Mouse (Mus musculus): Measurements from ENCODE around the gene Pde2a. TPM values are rescaled to one million over a fixed set of nuclear protein-coding genes. Genes with fewer than 3 reads are reported as not detected.

Gene Pde2a
- polyA plus RNA-seq, 1 experiment from 2014 or later = 39.5 TPM

DNA sequence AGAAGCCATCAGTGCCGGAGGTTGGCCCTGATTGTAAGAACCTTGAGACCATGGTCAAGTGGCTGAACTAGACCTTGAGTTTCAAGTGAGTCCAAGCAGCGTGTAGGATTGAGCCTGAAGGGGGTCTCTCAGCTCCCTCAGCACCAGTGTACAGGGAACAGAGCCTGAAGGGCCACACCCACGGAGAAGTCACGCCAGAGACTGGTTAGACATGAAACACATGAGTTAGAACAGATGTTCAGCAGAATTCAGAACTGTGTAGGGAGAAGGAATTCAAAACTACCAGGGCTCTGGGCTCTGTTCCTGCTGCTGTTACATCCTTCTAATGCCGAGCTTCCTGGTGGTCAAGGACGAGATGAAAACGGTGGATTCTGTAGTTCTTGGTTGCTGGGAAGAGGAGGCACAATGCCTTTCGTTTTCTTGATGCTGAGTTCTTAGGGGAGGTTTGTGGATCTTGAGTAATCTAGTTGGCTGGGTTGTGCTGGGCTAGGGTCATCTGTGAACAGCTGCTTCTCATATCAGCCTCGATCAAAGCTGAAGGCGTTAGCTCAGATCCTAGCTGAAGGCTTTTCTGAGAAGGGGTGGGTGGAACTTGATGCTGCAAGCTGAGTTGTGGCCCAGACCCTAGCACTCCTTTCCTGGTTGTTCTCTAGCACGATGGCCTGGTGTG, 11.1 kb upstream of the Pde2a start, which contains the start of gene Gm45837:
Gene Gm45837 (plus strand): TSS at position 620 of the 670 bp plus-strand sequence.
- H3K4me3 ChIP-seq (replicated peaks) = no peak within 1 kb of the TSS
- no peaks in the 10 kb centered on the region for H3K27me3 ChIP-seq
- H3K4me2 ChIP-seq = no peak within 1 kb of the TSS
- no peaks in the 10 kb centered on the region for H3K9me3 ChIP-seq (replicated peaks)
- no peak within 1 kb of the TSS for H3K27ac ChIP-seq
- ATAC-seq (replicated peaks; ENCODE audit: low FRiP score) = no peak
- H3K4me1 ChIP-seq = peaks cover 21% of the 10 kb centered on the region
- H3K9ac ChIP-seq = no peak within 1 kb of the TSS
- peaks cover 52% of the 10 kb centered on the region for H3K36me3 ChIP-seq
- 67% methylated on average over 11 of the region's 11 CpGs for WGBS

- H3K9me3 ChIP-seq (replicated peaks) = no peaks in the 10 kb centered on the region
- no peak for ATAC-seq (replicated peaks; ENCODE audit: low FRiP score)
- no peak overlapping the region for H3K27ac ChIP-seq
- peaks cover 5% of the 10 kb centered on the region; the same call in 1 of the 2 replicates for H3K27me3 ChIP-seq
- H3K4me1 ChIP-seq = peaks cover 31% of the 10 kb centered on the region
- H3K4me3 ChIP-seq (replicated peaks) = no peak overlapping the region
- H3K9ac ChIP-seq = no peak overlapping the region
- H3K36me3 ChIP-seq = peaks cover 34% of the 10 kb centered on the region
- H3K4me2 ChIP-seq = no peak overlapping the region
These were observed 8.7 kb upstream of the Pde2a start for GRCm38 (mm10) chr7:101412796-101413195.

DNA sequence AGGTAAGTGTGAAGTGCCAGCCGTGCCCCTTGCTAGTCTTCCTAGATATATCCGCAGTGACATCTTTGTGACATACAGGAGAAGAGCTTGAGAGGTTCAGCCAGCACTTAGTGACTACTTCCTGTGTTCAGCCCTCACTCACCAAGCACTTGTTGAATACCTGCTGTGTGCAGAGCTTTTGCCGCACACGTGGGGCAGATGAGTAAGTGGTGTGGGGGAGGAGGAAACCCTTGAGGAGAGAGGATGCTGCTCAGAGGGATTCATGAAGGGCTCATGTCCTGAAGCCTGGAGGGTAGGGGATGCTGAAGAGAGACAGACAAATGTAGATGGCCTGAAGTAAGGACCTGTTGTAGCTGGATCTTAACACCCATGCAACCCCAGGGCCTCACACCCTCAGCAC, 7.3 kb upstream of the Pde2a start:
- Histone ChIP-seq H3K4me3 (replicated peaks) (no peak overlapping the region), H3K36me3 (peaks cover 20% of the 10 kb centered on the region), H3K27me3 (peaks cover 9% of the 10 kb centered on the region; the same call in 1 of the 2 replicates), H3K4me2 (no peak overlapping the region), H3K9ac (no peak overlapping the region), H3K27ac (no peak overlapping the region), H3K9me3 (replicated peaks) (no peaks in the 10 kb centered on the region), H3K4me1 (peaks cover 31% of the 10 kb centered on the region)
- ATAC-seq (replicated peaks; ENCODE audit: low FRiP score) = no peak
- WGBS = 46% methylated on average over 4 of the region's 4 CpGs

DNA sequence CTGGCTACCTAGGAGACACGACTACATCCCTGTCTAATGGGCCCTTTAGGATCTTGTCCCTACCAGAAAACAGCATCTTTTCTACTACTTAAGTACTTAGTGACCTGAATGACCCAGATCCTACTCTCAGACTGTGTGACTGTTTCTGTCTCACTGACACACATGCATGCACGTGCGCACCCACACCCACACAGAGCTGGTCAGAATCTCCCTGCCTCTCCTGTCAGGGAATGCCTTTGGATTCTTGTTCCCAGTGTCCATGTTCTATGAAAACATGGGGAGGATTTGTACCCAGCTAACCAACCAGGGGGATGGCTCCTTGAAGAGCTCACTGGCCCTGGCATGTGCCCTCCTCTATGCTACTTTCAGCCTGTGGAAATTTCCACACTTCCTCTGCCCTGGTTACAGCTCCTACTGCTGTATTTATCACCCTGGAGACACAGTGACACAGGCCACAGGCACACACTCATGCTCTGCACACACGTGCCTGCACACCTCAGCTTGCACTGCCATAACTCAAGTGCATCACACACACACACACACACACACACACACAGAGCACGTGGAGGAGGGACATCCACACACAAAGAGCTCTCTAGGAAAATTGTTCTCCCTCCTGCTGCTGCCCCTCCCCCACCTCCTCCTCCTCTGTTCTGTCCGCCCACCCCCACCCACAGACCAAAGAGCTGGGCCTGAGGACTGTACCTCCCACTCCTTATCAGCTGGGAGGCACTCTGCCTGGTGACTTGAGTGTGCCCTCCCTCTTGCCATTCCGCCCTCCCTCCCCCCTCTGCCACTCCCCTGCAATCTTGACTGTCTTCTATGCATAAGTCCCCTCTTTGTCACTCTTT, 6.6 kb upstream of the Pde2a start:
- Histone ChIP-seq H3K9ac (no peak overlapping the region), H3K27ac (0 out of 2 replicates have a peak overlapping the region, but pooled peaks have one; percentile 24), H3K27me3 (peaks cover 14% of the 10 kb centered on the region), H3K9me3 (replicated peaks) (no peaks in the 10 kb centered on the region), H3K4me1 (peaks cover 34% of the 10 kb centered on the region), H3K4me2 (no peak overlapping the region), H3K4me3 (replicated peaks) (no peak overlapping the region), H3K36me3 (peaks cover 17% of the 10 kb centered on the region; the same call in 1 of the 2 replicates)
- WGBS = 23% methylated on average over 7 of the region's 7 CpGs
- peak; percentile 34 for ATAC-seq (replicated peaks; ENCODE audit: low FRiP score)

GRCm38 (mm10) chr7:101415512-101416100, 5.9 kb upstream of the Pde2a start:
- peaks cover 13% of the 10 kb centered on the region; the same call in 1 of the 2 replicates for H3K36me3 ChIP-seq
- H3K27ac ChIP-seq = 0 out of 2 replicates have a peak overlapping the region, but pooled peaks have one; percentile 24
- no peak overlapping the region for H3K9ac ChIP-seq
- no peak overlapping the region for H3K4me3 ChIP-seq (replicated peaks)
- H3K4me2 ChIP-seq = no peak overlapping the region
- peaks cover 34% of the 10 kb centered on the region for H3K4me1 ChIP-seq
- peaks cover 20% of the 10 kb centered on the region for H3K27me3 ChIP-seq
- H3K9me3 ChIP-seq (replicated peaks) = no peaks in the 10 kb centered on the region
- WGBS = 35% methylated on average over 8 of the region's 8 CpGs
- ATAC-seq (replicated peaks; ENCODE audit: low FRiP score) = no peak

GRCm38 (mm10) chr7:101416391-101416790, 5.1 kb upstream of the Pde2a start:
- Histone ChIP-seq H3K9ac (no peak overlapping the region), H3K4me2 (no peak overlapping the region), H3K27ac (no peak overlapping the region), H3K27me3 (peaks cover 20% of the 10 kb centered on the region), H3K4me1 (peaks cover 34% of the 10 kb centered on the region), H3K4me3 (replicated peaks) (no peak overlapping the region), H3K9me3 (replicated peaks) (no peaks in the 10 kb centered on the region), H3K36me3 (peaks cover 10% of the 10 kb centered on the region; the same call in 1 of the 2 replicates)
- 62% methylated on average over 5 of the region's 5 CpGs for WGBS
- ATAC-seq (replicated peaks; ENCODE audit: low FRiP score) = no peak

- WGBS = 4% methylated on average over 27 of the region's 27 CpGs
- Histone ChIP-seq H3K4me1 (peaks cover 25% of the 10 kb centered on the region), H3K9me3 (replicated peaks) (no peaks in the 10 kb centered on the region), H3K9ac (no peak overlapping the region), H3K27me3 (peaks cover 27% of the 10 kb centered on the region), H3K4me3 (replicated peaks) (no peak overlapping the region), H3K4me2 (no peak overlapping the region), H3K36me3 (no peaks in the 10 kb centered on the region), H3K27ac (no peak overlapping the region)
- ATAC-seq (replicated peaks; ENCODE audit: low FRiP score) = no peak
These were observed 2.3 kb upstream of the Pde2a start for GRCm38 (mm10) chr7:101419013-101419770.

- H3K9me3 ChIP-seq (replicated peaks) = no peaks in the 10 kb centered on the region
- no peak for ATAC-seq (replicated peaks; ENCODE audit: low FRiP score)
These were observed 578 bp downstream of the Pde2a start for GRCm38 (mm10) chr7:101422069-101422468.

GRCm38 (mm10) chr7:101422646-101423045, 1.2 kb downstream of the Pde2a start:
- no peak for ATAC-seq (replicated peaks; ENCODE audit: low FRiP score)
- H3K36me3 ChIP-seq = no peaks in the 10 kb centered on the region
- H3K27ac ChIP-seq = no peak overlapping the region
- WGBS = 87% methylated on average over 8 of the region's 8 CpGs
- H3K9ac ChIP-seq = no peak overlapping the region
- no peak overlapping the region for H3K4me2 ChIP-seq
- peaks cover 23% of the 10 kb centered on the region for H3K27me3 ChIP-seq
- no peaks in the 10 kb centered on the region for H3K9me3 ChIP-seq (replicated peaks)
- H3K4me3 ChIP-seq (replicated peaks) = no peak overlapping the region
- H3K4me1 ChIP-seq = peaks cover 5% of the 10 kb centered on the region; the same call in 1 of the 2 replicates

More at GRCm38 (mm10) chr7:101422069-101422468, 578 bp downstream of the Pde2a start:
- peaks cover 6% of the 10 kb centered on the region; the same call in 1 of the 2 replicates for H3K4me1 ChIP-seq
- no peak overlapping the region for H3K4me3 ChIP-seq (replicated peaks)
- no peak overlapping the region for H3K9ac ChIP-seq
- no peaks in the 10 kb centered on the region for H3K36me3 ChIP-seq
- peaks cover 27% of the 10 kb centered on the region for H3K27me3 ChIP-seq
- H3K4me2 ChIP-seq = no peak overlapping the region
- WGBS = 30% methylated on average over 3 of the region's 3 CpGs
- no peak overlapping the region for H3K27ac ChIP-seq

GRCm38 (mm10) chr7:101423970-101424369, 2.5 kb downstream of the Pde2a start:
- no peak overlapping the region for H3K4me3 ChIP-seq (replicated peaks)
- H3K4me2 ChIP-seq = no peak overlapping the region
- 43% methylated on average over 6 of the region's 6 CpGs for WGBS

DNA sequence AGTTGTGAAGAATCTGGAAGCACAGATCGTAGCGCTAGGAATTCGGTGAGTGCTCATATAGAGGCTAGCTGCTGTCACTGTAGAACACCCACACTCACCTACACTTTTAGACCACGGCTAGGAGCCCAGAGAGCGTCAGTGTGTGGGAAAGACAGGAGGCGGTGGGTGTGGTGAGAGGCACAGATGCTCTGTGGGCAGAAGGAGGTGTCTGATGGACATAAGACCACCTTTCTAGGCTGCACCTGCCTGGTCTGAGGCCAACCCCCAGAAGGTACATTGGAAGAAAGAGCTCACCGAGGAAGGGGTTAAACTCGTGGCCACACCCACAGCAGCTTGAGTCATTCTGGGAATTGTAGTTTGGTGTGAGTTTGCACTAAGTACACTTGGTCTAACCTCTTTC, 5.2 kb downstream of the Pde2a start:
- Histone ChIP-seq H3K27me3 (peaks cover 4% of the 10 kb centered on the region; the same call in 1 of the 2 replicates), H3K4me1 (no peaks in the 10 kb centered on the region), H3K27ac (no peak overlapping the region), H3K4me2 (no peak overlapping the region), H3K9ac (no peak overlapping the region), H3K36me3 (no peaks in the 10 kb centered on the region), H3K4me3 (replicated peaks) (no peak overlapping the region), H3K9me3 (replicated peaks) (no peaks in the 10 kb centered on the region)
- no peak for ATAC-seq (replicated peaks; ENCODE audit: low FRiP score)
- WGBS = 73% methylated on average over 8 of the region's 8 CpGs

More at GRCm38 (mm10) chr7:101423970-101424369, 2.5 kb downstream of the Pde2a start:
- Histone ChIP-seq H3K4me1 (peaks cover 4% of the 10 kb centered on the region; the same call in 1 of the 2 replicates), H3K27ac (no peak overlapping the region), H3K27me3 (peaks cover 19% of the 10 kb centered on the region), H3K9me3 (replicated peaks) (no peaks in the 10 kb centered on the region), H3K36me3 (no peaks in the 10 kb centered on the region), H3K9ac (no peak overlapping the region)
- ATAC-seq (replicated peaks; ENCODE audit: low FRiP score) = no peak
